Mouse (Mus musculus): ENCODE measurements at regions not wholly inside any gene's neighbourhood (a gene's known extent, or its start where the extent isn't known, plus 50 kb on each side); places are given as distances from the start of the nearest gene placed in this dataset.

- peak; percentile 56 for DNase-seq (ENCODE audit: low read depth, low spot score)
Measured at GRCm38 (mm10) chr16:97234321-97234720, 63.8 kb upstream of the Dscam start.

DNA sequence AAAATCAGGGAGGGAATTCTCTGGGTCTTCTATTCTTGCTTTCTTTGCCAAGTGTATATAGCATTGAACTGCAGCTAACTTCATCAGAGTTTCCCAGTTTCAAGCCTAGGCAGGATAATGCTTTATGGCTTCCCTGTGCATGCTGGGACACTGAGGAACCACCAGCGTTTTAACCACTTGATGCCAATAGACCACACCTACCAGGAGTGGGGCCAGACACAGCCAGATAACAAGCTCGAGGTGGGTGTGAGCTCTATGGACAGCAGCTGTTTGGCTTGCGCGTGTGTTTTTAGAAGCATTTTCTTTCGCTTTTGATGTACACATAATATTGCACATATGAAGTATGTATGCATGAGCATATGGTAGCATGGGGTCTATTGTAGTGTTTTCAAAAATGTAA is 69.1 kb upstream of the Dscam start:
- DNase-seq (ENCODE audit: low read depth, low spot score): no peak

DNA sequence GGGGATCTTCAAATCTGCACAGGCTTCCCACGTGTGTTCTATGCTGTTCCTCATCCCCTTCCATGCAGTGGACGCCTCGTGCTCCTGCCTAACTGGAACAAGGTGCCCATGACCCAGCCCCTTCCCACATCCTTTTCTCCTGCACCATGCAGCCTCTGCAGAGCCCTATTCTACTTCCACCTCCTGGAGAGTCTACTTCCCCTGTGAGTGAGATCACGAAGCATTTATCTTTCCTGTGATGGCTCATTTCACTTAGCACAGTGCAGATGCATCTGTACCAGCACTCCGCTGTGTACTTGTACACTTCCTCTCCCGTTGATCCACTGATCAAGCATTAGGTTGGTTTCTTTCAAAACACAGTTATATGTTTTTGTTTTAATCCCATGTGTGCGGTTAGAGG is 69.5 kb upstream of the Dscam start:
- no peak for DNase-seq (ENCODE audit: low read depth, low spot score)

DNA sequence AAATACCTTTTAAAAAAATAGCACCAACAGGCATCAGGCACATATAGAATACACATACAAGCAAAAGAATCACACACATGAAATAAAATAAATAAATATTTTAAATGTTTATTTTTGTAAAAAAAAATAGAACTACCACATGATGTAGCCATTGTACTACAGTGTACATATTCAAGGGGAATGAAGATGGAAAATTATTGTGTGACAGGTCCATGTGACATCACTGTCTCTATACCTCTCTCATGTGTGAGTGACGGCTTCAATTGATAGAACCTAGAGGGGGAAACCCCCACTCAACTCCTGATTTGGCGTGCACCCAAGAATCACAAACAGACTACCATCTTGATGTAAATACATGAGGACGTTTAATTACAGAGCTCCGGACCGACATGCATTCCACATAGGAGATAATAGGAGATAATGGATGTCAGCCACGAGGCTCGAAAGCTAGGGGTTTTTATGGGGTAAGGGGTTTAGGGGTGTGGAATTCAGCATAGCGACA is 70.4 kb upstream of the Dscam start:
- no peak for DNase-seq (ENCODE audit: low read depth, low spot score)

GRCm38 (mm10) chr16:97241639-97242038 is 71.1 kb upstream of the Dscam start:
- DNase-seq (ENCODE audit: low read depth, low spot score): no peak

GRCm38 (mm10) chr16:97250488-97250887 is 79.9 kb upstream of the Dscam start:
- DNase-seq (ENCODE audit: low read depth, low spot score): no peak

DNA sequence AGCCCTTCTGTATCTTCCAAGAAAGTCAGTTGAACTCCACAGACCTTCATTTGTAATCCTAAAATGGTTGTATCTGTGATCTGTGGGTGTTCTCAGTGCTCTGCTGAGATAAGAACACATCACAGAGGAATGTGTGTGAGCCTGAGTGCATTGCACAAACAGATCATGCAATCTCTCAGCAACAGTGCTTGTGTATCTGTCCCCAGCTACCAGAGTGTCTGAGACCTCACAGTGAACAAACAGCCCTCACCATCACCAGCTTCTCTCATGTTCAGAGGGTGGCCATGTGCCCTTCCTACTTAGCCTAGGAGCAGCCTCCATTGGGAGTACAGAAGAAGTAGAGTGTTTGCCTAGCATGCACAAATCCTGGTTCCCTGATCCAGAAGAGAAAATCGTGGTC is 82.0 kb upstream of the Dscam start:
- no peak for DNase-seq (ENCODE audit: low read depth, low spot score)

DNA sequence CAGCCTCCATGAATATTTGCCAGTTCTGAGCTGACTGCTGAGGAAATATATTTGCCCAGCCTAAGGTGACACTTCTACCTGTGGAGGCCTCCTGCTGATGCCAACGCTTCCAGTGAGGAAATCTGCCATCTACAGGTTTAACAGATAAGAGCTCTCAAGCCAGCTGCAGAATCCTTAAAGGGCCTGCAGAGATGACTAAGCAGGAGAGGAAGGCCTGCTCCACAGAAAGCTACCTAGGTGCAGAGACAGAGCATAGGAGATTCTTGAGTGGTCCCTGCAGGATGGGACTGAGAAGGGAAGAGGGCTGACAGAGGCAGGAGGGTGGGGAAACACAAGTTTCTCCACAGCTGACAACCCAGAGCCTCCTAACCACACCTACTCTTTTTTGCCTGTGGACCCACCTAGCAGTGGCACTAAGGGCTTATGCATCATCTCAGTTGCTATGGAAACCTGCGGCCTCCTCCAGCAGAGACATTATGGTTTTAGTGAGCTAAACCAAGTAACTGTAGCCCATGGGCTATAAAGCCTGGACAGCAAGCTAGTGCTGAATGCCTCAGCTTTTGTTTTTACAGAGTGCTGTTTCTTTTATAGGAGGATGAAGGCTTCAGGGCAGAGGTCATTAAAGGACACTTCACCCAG is 82.6 kb upstream of the Dscam start:
- peak; percentile 81 for DNase-seq (ENCODE audit: low read depth, low spot score)

GRCm38 (mm10) chr16:97258821-97259220 is 88.3 kb upstream of the Dscam start:
- peak; percentile 54 for DNase-seq (ENCODE audit: low read depth, low spot score)

- DNase-seq (ENCODE audit: low read depth, low spot score): peak; percentile 59
Measured at GRCm38 (mm10) chr16:97263451-97263850, 92.9 kb upstream of the Dscam start.

GRCm38 (mm10) chr16:97270417-97271133 is 86.0 kb upstream of the Bace2 start:
- peak; percentile 31 for DNase-seq (ENCODE audit: low read depth, low spot score)

- DNase-seq (ENCODE audit: low read depth, low spot score): no peak
Measured at GRCm38 (mm10) chr16:97271264-97271663, 85.3 kb upstream of the Bace2 start.

GRCm38 (mm10) chr16:97272035-97272631 is 84.4 kb upstream of the Bace2 start:
- DNase-seq (ENCODE audit: low read depth, low spot score): peak; percentile 80

- no peak for DNase-seq (ENCODE audit: low read depth, low spot score)
Measured at GRCm38 (mm10) chr16:97278913-97279312, 77.6 kb upstream of the Bace2 start.

GRCm38 (mm10) chr16:97281615-97282110 is 74.9 kb upstream of the Bace2 start:
- DNase-seq (ENCODE audit: low read depth, low spot score): no peak

- no peak for DNase-seq (ENCODE audit: low read depth, low spot score)
Measured at GRCm38 (mm10) chr16:97282943-97283342, 73.6 kb upstream of the Bace2 start.

- no peak for DNase-seq (ENCODE audit: low read depth, low spot score)
Measured at GRCm38 (mm10) chr16:97285886-97286447, 70.6 kb upstream of the Bace2 start.

GRCm38 (mm10) chr16:97286717-97287116 is 69.8 kb upstream of the Bace2 start:
- DNase-seq (ENCODE audit: low read depth, low spot score): peak; percentile 33

DNA sequence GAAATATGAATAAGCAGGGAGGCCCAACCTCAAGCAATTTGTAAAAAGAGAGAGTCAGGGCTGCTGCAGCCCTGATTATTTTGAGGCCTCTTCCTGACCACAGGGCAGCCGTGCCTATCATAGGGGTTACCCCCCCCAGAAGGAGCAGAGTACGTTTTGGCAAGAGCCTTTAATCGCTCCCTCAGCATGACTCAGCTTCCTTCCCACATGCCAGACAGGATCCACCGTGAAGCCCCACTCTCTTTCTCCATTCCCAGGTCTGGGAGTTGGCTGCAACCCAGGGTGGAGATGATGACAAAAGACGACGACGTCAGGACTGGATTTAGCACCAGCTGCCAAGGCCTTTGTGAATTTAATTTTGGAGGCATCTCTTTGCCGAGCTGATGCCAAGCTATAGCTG is 67.9 kb upstream of the Bace2 start:
- no peak for DNase-seq (ENCODE audit: low read depth, low spot score)

DNA sequence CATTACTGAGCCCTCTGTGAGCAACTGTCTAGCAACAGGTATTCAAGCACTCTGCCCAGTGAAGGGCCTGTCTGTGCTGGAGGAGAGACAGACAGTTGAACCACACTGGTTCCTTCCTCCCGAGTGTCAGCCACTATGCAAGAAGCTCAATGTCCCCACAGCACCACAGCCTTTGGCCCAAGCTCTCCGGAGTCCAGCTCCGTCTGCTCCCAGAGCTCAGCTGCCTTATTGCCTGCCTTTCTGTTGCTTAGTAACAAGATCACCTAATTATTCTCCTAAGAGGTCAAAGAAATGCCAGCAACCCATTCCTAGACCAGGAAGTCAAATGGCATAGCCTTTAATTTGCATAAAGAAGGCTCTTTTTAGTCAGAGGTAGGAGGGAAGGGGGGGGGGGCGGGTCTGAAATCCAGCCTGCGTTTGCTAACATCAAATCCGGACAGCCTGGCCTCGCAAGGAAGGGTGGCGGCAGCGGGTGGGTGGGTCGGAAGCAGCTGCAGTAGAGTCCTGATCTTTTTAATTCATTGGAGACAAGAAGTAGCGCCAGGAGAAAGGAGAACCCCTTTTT is 64.0 kb upstream of the Bace2 start:
- DNase-seq (ENCODE audit: low read depth, low spot score): peak; percentile 85

DNA sequence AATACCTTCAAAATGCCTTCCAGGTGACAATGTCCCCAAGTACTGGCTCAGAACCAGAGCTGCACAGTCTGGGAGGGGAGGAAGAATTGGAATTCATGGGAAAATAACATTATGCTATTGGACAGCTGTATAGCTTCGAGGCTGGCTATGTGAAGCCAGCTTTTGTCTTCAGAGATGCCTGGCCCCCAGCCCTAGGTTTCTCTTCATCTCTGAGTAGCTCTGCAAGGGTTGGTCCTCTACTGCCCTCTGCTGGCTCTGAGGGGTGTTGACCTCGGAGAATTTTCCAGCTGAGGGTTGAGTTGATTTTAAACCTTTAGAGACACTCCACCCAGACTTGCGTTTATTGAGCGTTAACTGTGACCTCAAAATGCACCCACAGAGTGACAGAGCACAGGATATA is 63.3 kb upstream of the Bace2 start:
- peak; percentile 77 for DNase-seq (ENCODE audit: low read depth, low spot score)

DNA sequence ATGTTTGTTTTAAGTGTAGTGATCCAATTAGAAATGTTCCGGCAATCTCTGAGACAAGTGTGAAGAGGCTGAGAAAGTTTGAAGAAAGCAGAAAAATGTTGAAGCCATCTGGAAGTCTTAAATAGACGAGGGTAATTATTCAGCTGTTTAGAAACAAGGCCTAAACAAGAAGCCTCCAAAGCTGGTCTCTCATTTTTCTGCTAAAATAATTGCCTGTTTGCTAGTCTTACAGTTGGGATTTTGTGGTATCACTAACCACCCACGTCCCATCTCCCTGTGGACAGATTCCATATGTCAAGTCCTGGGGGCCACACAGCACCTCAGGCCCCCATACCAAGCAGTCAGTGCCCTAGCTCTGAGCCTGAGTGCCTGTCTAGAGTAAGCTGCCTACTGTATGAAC is 59.4 kb upstream of the Bace2 start:
- no peak for DNase-seq (ENCODE audit: low read depth, low spot score)

Measured in R1 (cell line).